Mouse (Mus musculus): ENCODE data around the gene Fabp6.

The Fabp6 gene

GRCm38 (mm10) chr11:43601440-43601839, at the start of gene Fabp6:
Gene Fabp6, minus strand, starts transcription at chr11:43601540.
- no peak for DNase-seq (ENCODE audit: low read depth, low spot score)

- no peak for DNase-seq (ENCODE audit: low read depth, low spot score)
Measured at GRCm38 (mm10) chr11:43645286-43645685, 43.9 kb upstream of the Fabp6 start.

GRCm38 (mm10) chr11:43643180-43643591, 41.8 kb upstream of the Fabp6 start:
- no peak for DNase-seq (ENCODE audit: low read depth, low spot score)

- DNase-seq (ENCODE audit: low read depth, low spot score): no peak
Measured at GRCm38 (mm10) chr11:43638486-43638885, 37.1 kb upstream of the Fabp6 start.

GRCm38 (mm10) chr11:43636761-43637160, 35.4 kb upstream of the Fabp6 start:
- no peak for DNase-seq (ENCODE audit: low read depth, low spot score)

- DNase-seq (ENCODE audit: low read depth, low spot score): no peak
Measured at GRCm38 (mm10) chr11:43633658-43634401, 32.5 kb upstream of the Fabp6 start.

GRCm38 (mm10) chr11:43633165-43633564, 31.8 kb upstream of the Fabp6 start:
- DNase-seq (ENCODE audit: low read depth, low spot score): no peak

GRCm38 (mm10) chr11:43632566-43632965, 31.2 kb upstream of the Fabp6 start:
- no peak for DNase-seq (ENCODE audit: low read depth, low spot score)

GRCm38 (mm10) chr11:43631645-43632044, 30.3 kb upstream of the Fabp6 start:
- DNase-seq (ENCODE audit: low read depth, low spot score): no peak

- DNase-seq (ENCODE audit: low read depth, low spot score): no peak
Measured at GRCm38 (mm10) chr11:43626927-43627645, 25.7 kb upstream of the Fabp6 start.

GRCm38 (mm10) chr11:43626300-43626926, 25.1 kb upstream of the Fabp6 start:
- no peak for DNase-seq (ENCODE audit: low read depth, low spot score)

GRCm38 (mm10) chr11:43624341-43624740, 23.0 kb upstream of the Fabp6 start:
- DNase-seq (ENCODE audit: low read depth, low spot score): no peak

GRCm38 (mm10) chr11:43621769-43622168, 20.4 kb upstream of the Fabp6 start:
- DNase-seq (ENCODE audit: low read depth, low spot score): no peak

GRCm38 (mm10) chr11:43618403-43618802, 17.1 kb upstream of the Fabp6 start:
- no peak for DNase-seq (ENCODE audit: low read depth, low spot score)

- DNase-seq (ENCODE audit: low read depth, low spot score): no peak
Measured at GRCm38 (mm10) chr11:43617924-43618323, 16.6 kb upstream of the Fabp6 start.

GRCm38 (mm10) chr11:43612834-43613488, 11.6 kb upstream of the Fabp6 start:
- peak; percentile 64 for DNase-seq (ENCODE audit: low read depth, low spot score)

- DNase-seq (ENCODE audit: low read depth, low spot score): no peak
Measured at GRCm38 (mm10) chr11:43610662-43611033, 9.3 kb upstream of the Fabp6 start.

GRCm38 (mm10) chr11:43610006-43610661, 8.8 kb upstream of the Fabp6 start:
- DNase-seq (ENCODE audit: low read depth, low spot score): no peak

GRCm38 (mm10) chr11:43608440-43608839, 7.1 kb upstream of the Fabp6 start:
- no peak for DNase-seq (ENCODE audit: low read depth, low spot score)

GRCm38 (mm10) chr11:43605859-43606258, 4.5 kb upstream of the Fabp6 start:
- no peak for DNase-seq (ENCODE audit: low read depth, low spot score)

- DNase-seq (ENCODE audit: low read depth, low spot score): no peak
Measured at GRCm38 (mm10) chr11:43604891-43605290, 3.6 kb upstream of the Fabp6 start.

- no peak for DNase-seq (ENCODE audit: low read depth, low spot score)
Measured at GRCm38 (mm10) chr11:43604207-43604606, 2.9 kb upstream of the Fabp6 start.
